Mouse (Mus musculus): ENCODE results near the gene Olfr133. TPM values are rescaled to one million over a fixed set of nuclear protein-coding genes. Genes with fewer than 3 reads are reported as not detected.
"Not testable (repeated sequence)": the region's sequence is repeated elsewhere in the genome, so short reads cannot be mapped to it uniquely, and the experiment has no call there.

Olfr133 gene
- total RNA-seq (2021), result not detected
- long read RNA-seq, experiment 1, result 0 reads
- long read RNA-seq, experiment 2, result 0 reads

- no peak for DNase-seq (ENCODE audit: low spot score in 2 of 2)
Measured at GRCm38 (mm10) chr17:38144981-38145380, at the start of gene Olfr133. Gene Olfr133 (plus strand): TSS chr17:38145281.

DNA sequence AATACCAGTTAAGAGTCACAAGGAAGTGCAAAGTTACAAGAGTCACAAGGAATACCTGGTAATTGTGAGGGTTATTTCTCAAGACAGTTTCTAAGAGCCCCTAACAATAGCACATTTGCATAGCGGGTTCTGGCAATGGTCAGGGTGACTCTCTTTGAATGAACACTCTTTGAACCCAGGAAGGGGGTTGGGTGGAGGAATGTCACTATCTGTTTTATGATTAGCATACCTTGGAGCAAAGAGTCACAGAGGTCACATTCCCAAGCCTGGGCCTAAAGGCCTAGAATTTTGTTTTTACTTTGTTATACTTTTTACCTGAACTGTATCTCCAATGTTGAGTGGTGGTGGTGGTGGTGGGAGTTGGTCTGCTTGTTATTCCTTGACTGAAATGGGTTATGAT, 20.9 kb upstream of the Olfr133 start:
- not testable (repeated sequence) for DNase-seq (ENCODE audit: low spot score in 2 of 2)

GRCm38 (mm10) chr17:38125371-38125770, 19.7 kb upstream of the Olfr133 start:
- DNase-seq (ENCODE audit: low spot score in 2 of 2), result not testable (repeated sequence)

DNA sequence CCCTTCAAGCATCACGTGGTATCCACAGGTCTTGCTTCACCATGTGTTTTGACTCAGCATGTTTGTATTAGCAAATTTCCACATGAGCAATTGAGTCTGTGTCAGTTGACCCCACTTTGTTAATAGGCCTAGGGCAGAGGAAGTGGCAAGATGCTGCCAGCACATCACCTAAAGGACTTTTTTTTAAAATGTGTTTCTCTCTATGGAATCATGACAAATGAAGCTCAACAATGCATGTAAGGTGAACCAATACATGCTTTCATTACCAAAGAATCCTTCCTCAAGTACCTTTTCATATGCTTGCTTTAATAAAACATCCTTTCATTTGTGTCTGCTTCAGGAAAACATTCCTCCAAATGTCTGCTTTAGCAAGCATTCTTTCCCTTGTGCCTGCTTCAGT, 10.7 kb upstream of the Olfr133 start, which contains the start of gene Olfr132:
Gene Olfr132, minus strand, starts transcription at position 101 of the 400 bp plus-strand sequence.
- DNase-seq (ENCODE audit: low spot score in 2 of 2), result no peak

- no peak for DNase-seq (ENCODE audit: low spot score in 2 of 2)
Measured at GRCm38 (mm10) chr17:38171088-38171487, 26.0 kb downstream of the Olfr133 start, which contains the start of gene Olfr134. Gene Olfr134 (plus strand): TSS chr17:38171388.

Other genes starting within 250 kb of the Olfr133 start
- gene Olfr127, start 244.8 kb upstream of the Olfr133 start, total RNA-seq (2021), result not detected
- gene Olfr128, start 224.7 kb upstream of the Olfr133 start, total RNA-seq (2021), result not detected
- not detected for gene Olfr761, start 192.2 kb upstream of the Olfr133 start, total RNA-seq (2021)
- not detected for gene Olfr129, start 85.2 kb upstream of the Olfr133 start, total RNA-seq (2021)
- not detected for gene Olfr130, start 81.4 kb upstream of the Olfr133 start, total RNA-seq (2021)
- gene Olfr131, start 56.6 kb upstream of the Olfr133 start, total RNA-seq (2021), result not detected
- not detected for gene Olfr132, start 10.8 kb upstream of the Olfr133 start, total RNA-seq (2021)
- not detected for gene Olfr134, start 26.1 kb downstream of the Olfr133 start, total RNA-seq (2021)
- not detected for gene Olfr135, start 59.1 kb downstream of the Olfr133 start, total RNA-seq (2021)
- not detected for gene Olfr138, start 115.8 kb downstream of the Olfr133 start, total RNA-seq (2021)
- gene Olfr137, start 162.3 kb downstream of the Olfr133 start, total RNA-seq (2021), result not detected
- not detected for gene Olfr136, start 184.6 kb downstream of the Olfr133 start, total RNA-seq (2021)